Mouse (Mus musculus) stomach, embryonic 15.5 days (tissue): ENCODE data around the gene Etnk2. TPM values are rescaled to one million over a fixed set of nuclear protein-coding genes. Genes with fewer than 3 reads are reported as not detected.

Experiments used
- ATAC-seq: fragments of 200-750 bp; cut with Nextera tagmentation; 2 replicates; pipeline ENCODE4 v1.8.0; 2017; ENCODE audit warnings: low read depth, moderate number of reproducible peaks, moderate TSS enrichment; ENCODE audit not compliant: insufficient read depth, low FRiP score
- H3K27ac ChIP-seq: fragments of 300-500 bp; sonication (generic); 2 replicates; pipeline ENCODE4 v1.5.1; 2015; ENCODE audit warnings: mild to moderate bottlenecking, inconsistent platforms
- H3K27me3 ChIP-seq: fragments of 300-500 bp; sonication (generic); replicated peaks from 2 replicates; pipeline ENCODE4 v1.6.1; 2015; ENCODE audit warnings: inconsistent platforms
- H3K36me3 ChIP-seq: fragments of 300-500 bp; sonication (generic); 2 replicates; pipeline ENCODE4 v1.6.1; 2015; ENCODE audit warnings: inconsistent platforms
- H3K4me1 ChIP-seq: fragments of 300-500 bp; sonication (generic); 2 replicates; pipeline ENCODE4 v1.6.1; 2015; ENCODE audit warnings: inconsistent platforms
- H3K4me2 ChIP-seq: fragments of 300-500 bp; sonication (generic); 2 replicates; pipeline ENCODE4 v1.6.1; 2015; ENCODE audit warnings: mild to moderate bottlenecking, inconsistent platforms
- H3K4me3 ChIP-seq: fragments of 300-500 bp; sonication (generic); replicated peaks from 2 replicates; pipeline ENCODE4 v1.5.1; 2015; ENCODE audit warnings: inconsistent platforms
- H3K9ac ChIP-seq: fragments of 300-500 bp; sonication (generic); 2 replicates; pipeline ENCODE4 v1.6.1; 2015; ENCODE audit warnings: inconsistent platforms
- H3K9me3 ChIP-seq: fragments of 300-500 bp; sonication (generic); 2 replicates; pipeline ENCODE4 v1.6.1; 2016; ENCODE audit warnings: inconsistent platforms
- WGBS: fragments of 180-500 bp; shearing (Covaris S2); methylation state at CpG from one replicate; pipeline ENCODE4 v1.1.7; 2015; 5-methylcytosine and 5-hydroxymethylcytosine counted together
- polyA plus RNA-seq: library from polyadenylated mRNA; unstranded; fragments of >200 nt; fragmentation: Nextera tagmentation; extraction: Ambion mirVana; gene quantifications from 2 replicates; pipeline ENCODE4 v1.2.1, GENCODE M21; 2015

Gene Etnk2
- polyA plus RNA-seq, 1 experiment from 2014 or later, result 6.4 TPM

DNA sequence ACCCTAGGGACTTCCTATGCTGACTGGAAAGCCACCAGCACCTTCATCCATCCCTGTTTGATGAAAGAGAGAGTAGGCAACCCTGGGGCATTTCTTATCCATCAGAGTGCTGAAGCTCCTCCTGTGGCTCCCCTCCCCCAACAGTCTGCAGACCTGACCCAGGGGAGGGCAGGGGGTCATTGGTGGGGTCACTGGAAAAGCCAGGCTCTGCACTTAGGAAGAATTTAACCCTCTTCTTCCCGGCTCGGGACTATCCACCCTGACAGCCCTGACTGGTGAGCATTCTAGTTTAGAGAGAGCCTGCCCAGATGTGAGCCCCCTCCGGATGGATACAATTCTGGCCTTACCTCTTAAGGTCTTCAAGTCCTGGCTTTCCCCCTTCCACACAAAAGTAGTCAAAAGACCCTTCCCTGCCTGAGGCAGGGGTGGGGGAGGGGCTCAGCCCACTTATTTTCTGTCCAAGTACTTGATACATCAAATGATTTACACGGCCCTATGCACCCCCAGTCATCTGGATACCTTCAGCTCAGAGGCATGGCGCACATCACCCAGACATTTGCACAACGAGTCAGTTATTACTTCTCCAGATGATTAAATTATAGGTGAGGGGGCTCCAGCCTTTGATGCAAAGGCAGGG lies 45.6 kb downstream of the Etnk2 start:
- H3K27me3 ChIP-seq, result no peaks in the 10 kb centered on the region
- WGBS, result 27% methylated on average over 6 of the region's 6 CpGs
- no peaks in the 10 kb centered on the region for H3K9me3 ChIP-seq
- no peak overlapping the region for H3K9ac ChIP-seq
- peaks cover 16% of the 10 kb centered on the region for H3K4me1 ChIP-seq
- ATAC-seq, result no peak
- H3K27ac ChIP-seq, result no peak overlapping the region
- no peak overlapping the region for H3K4me2 ChIP-seq
- H3K4me3 ChIP-seq, result no peak overlapping the region
- H3K36me3 ChIP-seq, result no peaks in the 10 kb centered on the region

DNA sequence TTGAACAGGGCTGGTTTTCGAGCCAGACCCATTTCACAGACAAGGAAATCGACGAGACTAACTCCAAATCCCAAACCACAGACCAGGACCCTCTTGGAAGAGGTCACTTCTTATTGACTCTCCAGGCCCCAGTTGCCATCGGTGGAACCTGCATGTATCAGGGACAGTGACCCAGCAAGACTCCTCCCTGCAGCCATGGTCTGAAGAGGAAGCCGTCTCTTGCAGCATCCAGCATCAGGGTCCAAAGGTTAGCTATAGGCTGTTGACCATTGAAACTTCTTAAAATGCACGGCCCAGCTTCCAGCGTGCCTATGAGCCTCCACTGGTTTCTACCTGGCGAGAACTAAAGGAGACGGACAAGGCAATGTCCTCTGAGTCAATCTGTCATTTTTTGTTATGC lies 46.4 kb downstream of the Etnk2 start:
- ATAC-seq, result no peak
- 68% methylated on average over 9 of the region's 9 CpGs for WGBS
- Histone ChIP-seq H3K4me2 (no peak overlapping the region), H3K4me3 (no peak overlapping the region), H3K9ac (no peak overlapping the region), H3K4me1 (peaks cover 19% of the 10 kb centered on the region), H3K9me3 (no peaks in the 10 kb centered on the region), H3K27me3 (no peaks in the 10 kb centered on the region), H3K27ac (no peak overlapping the region), H3K36me3 (no peaks in the 10 kb centered on the region)

DNA sequence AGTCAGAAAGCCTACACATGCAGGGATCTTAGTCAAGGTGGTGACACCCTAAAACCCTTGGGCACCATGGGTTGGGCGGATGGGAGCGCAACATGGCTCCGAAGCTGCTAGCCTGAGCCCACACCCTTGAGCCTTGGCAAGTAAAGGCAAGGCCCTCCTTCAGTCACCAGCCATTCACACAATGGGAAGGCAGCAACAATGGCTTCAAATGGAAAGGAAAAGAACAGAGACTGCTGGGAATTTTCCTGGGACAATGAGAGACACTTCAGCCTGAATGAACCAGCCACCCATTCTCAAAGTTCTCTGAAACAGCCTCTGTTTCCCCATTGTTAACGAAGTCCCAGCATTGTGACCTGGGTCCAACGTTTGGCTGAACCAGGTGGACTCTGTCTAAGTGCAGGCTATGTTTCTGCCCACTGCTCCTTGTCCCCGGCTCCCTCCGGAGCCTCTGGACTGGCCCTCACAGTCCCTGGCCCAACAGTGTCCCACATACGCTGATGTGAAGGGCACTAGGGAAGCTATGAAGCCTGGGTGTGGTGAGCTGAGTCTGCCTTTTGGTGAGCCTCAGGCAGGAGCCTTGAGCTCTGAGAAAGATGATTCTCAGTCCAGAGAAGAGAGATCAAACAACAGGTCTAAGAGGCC lies 48.3 kb downstream of the Etnk2 start:
- H3K4me3 ChIP-seq, result no peak overlapping the region
- peaks cover 30% of the 10 kb centered on the region for H3K4me1 ChIP-seq
- no peak overlapping the region for H3K27ac ChIP-seq
- H3K9ac ChIP-seq, result no peak overlapping the region
- ATAC-seq, result no peak
- no peaks in the 10 kb centered on the region for H3K9me3 ChIP-seq
- H3K4me2 ChIP-seq, result no peak overlapping the region
- H3K36me3 ChIP-seq, result no peaks in the 10 kb centered on the region
- no peaks in the 10 kb centered on the region for H3K27me3 ChIP-seq
- 88% methylated on average over 8 of the region's 8 CpGs for WGBS

DNA sequence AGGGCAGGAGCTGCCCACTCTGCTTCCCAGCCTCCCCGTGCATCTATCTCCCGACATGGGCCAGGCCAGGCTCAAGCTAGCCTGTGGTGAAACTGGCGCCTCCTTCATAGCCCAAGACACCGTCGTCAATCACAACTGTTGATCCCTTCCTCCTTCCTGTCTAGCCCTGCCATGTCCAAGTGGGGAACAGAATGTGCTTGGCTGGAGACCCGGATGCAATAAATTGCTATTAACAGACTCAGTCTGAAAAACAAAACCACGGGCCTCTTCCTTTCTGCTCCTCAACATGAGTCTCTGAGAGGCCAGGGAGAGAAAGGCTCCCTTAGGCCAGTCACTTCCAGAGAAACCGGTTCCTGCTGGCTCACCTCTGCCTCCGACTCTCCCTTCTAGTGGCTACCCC lies 49.6 kb downstream of the Etnk2 start:
- Histone ChIP-seq H3K9me3 (no peaks in the 10 kb centered on the region), H3K4me3 (no peak overlapping the region), H3K27me3 (no peaks in the 10 kb centered on the region), H3K27ac (peak overlapping the region; percentile 40; the same call in 1 of the 2 replicates), H3K36me3 (no peaks in the 10 kb centered on the region), H3K9ac (no peak overlapping the region), H3K4me1 (peaks cover 42% of the 10 kb centered on the region), H3K4me2 (no peak overlapping the region)
- 47% methylated on average over 9 of the region's 9 CpGs for WGBS
- ATAC-seq, result no peak

DNA sequence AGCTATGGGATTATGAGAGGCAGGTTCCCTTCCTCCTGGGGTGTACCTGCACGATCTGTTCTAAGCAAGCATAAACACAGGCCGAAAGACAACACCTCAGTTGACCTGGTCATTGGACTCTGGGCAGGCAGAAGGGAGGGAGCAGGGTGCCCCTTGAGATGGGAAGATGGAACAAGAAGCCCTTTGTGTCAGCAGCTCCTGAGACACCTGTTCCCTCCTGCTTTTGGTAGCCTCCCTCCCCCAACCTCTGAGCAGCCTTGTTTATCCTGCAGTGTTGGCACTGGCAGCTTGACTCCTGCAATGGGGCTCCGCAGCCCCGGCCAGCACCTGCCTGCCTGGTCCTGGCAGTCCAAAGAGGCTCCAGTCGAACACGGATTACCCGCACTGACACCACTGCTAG lies 51.7 kb downstream of the Etnk2 start:
- no peaks in the 10 kb centered on the region for H3K36me3 ChIP-seq
- no peak for ATAC-seq
- H3K9ac ChIP-seq, result peak overlapping the region; percentile 6; the same call in 1 of the 2 replicates
- no peak overlapping the region for H3K4me3 ChIP-seq
- H3K27ac ChIP-seq, result peak overlapping the region; percentile 51; the same call in 1 of the 2 replicates
- H3K9me3 ChIP-seq, result no peaks in the 10 kb centered on the region
- H3K4me2 ChIP-seq, result peak overlapping the region; percentile 16; the same call in 1 of the 2 replicates
- 45% methylated on average over 7 of the region's 7 CpGs for WGBS
- peaks cover 56% of the 10 kb centered on the region for H3K4me1 ChIP-seq
- no peaks in the 10 kb centered on the region for H3K27me3 ChIP-seq

DNA sequence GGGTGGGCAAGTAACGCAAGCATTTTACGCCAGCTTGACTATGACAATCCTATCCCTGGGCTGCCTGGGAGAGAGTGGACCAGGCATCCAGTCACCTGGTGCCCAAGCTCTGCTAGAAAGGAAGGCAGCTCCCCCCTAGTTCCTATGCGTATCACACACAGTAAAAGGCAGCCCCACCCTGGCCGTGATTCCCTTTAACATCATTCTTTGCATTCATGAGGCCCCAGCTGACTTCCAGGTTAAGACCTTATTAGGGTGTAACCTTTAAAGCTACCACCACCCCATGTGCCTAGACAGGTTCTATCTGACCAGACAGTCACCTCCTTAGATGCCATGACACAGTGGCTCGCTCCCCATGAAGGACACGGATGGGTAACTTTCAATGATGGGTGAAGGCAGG lies 52.1 kb downstream of the Etnk2 start:
- Histone ChIP-seq H3K4me3 (no peak overlapping the region), H3K9ac (peak overlapping the region; percentile 6; the same call in 1 of the 2 replicates), H3K9me3 (no peaks in the 10 kb centered on the region), H3K27ac (peak overlapping the region; percentile 51; the same call in 1 of the 2 replicates), H3K4me2 (peak overlapping the region; percentile 16; the same call in 1 of the 2 replicates), H3K27me3 (no peaks in the 10 kb centered on the region), H3K36me3 (no peaks in the 10 kb centered on the region), H3K4me1 (peaks cover 58% of the 10 kb centered on the region)
- ATAC-seq, result no peak
- 65% methylated on average over 6 of the region's 6 CpGs for WGBS

DNA sequence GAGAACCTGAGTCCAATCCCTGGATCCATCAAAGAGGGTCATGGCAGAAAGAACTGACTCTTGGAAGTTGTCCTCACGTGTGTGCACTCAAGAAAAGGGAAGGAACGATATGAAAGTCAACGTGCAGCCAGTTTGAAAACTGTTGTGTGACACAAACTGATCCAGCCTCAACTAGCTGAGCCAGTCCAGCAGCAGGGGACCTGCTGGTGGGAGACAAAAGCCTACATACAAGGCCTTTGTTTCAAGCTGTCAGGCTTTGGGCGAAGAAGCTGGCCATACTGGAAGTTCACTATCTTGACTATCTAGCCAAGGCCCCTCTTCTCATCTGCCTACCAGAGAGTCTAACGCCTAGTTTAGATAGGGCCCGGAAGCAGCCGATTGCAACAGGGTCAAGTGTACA lies 53.1 kb downstream of the Etnk2 start:
- Histone ChIP-seq H3K27me3 (no peaks in the 10 kb centered on the region), H3K27ac (no peak overlapping the region), H3K9ac (no peak overlapping the region), H3K36me3 (no peaks in the 10 kb centered on the region), H3K4me2 (no peak overlapping the region), H3K4me1 (peaks cover 65% of the 10 kb centered on the region), H3K4me3 (no peak overlapping the region), H3K9me3 (no peaks in the 10 kb centered on the region)
- no peak for ATAC-seq
- 79% methylated on average over 7 of the region's 7 CpGs for WGBS

DNA sequence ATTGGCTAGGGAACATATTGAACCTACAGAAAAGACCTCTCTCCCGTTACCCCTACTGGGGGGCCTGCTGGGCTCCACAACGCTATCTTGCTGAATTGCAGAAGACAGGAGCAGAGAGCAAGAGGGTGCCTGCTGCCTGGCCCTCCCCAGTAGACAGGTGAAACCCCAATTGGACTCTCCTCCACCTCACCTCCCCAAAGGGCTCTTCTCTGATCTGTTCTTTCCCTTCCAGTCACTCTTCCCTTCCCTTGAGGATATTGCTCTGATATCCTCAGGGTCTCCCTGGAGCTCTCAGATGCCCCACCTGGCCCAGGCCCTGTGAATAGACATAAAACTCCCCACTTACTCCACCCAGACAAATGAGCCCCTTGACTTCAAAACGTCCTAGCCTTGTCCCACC lies 53.7 kb downstream of the Etnk2 start:
- ATAC-seq, result no peak
- Histone ChIP-seq H3K9ac (no peak overlapping the region), H3K4me1 (peaks cover 67% of the 10 kb centered on the region), H3K9me3 (no peaks in the 10 kb centered on the region), H3K4me3 (no peak overlapping the region), H3K27me3 (no peaks in the 10 kb centered on the region), H3K4me2 (peak overlapping the region; percentile 73; the same call in 1 of the 2 replicates), H3K36me3 (no peaks in the 10 kb centered on the region), H3K27ac (peak overlapping the region; percentile 87; the same call in 1 of the 2 replicates)
- 68% methylated on average over 3 of the region's 3 CpGs for WGBS

DNA sequence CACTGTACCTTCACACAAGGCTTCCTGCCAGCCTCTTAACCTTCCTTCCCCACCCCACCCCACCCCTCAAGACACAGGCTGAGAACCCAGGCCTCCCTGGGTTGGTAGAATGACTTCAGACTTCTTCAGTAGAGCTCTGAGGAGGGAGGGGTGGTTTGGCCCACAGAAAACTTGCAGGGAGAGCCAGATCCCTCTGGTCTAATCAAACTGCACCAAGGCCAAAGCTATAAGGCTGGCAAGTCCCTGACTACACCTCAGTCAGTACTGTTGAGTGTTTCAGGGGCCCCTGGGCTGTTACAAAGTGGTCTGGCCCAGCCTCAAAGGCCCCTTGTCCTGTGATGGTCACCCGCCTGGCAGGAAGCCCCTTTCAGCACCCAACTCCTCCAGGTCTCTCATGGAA lies 54.2 kb downstream of the Etnk2 start:
- Histone ChIP-seq H3K9ac (no peak overlapping the region), H3K4me1 (peaks cover 71% of the 10 kb centered on the region), H3K4me2 (peak overlapping the region; percentile 73), H3K4me3 (peak overlapping the region; percentile 45; the same call in 1 of the 2 replicates), H3K9me3 (no peaks in the 10 kb centered on the region), H3K36me3 (no peaks in the 10 kb centered on the region), H3K27ac (peak overlapping the region; percentile 87), H3K27me3 (no peaks in the 10 kb centered on the region)
- ATAC-seq, result no peak; the same call in 1 of the 2 replicates
- 61% methylated on average over 1 of the region's 1 CpGs for WGBS

DNA sequence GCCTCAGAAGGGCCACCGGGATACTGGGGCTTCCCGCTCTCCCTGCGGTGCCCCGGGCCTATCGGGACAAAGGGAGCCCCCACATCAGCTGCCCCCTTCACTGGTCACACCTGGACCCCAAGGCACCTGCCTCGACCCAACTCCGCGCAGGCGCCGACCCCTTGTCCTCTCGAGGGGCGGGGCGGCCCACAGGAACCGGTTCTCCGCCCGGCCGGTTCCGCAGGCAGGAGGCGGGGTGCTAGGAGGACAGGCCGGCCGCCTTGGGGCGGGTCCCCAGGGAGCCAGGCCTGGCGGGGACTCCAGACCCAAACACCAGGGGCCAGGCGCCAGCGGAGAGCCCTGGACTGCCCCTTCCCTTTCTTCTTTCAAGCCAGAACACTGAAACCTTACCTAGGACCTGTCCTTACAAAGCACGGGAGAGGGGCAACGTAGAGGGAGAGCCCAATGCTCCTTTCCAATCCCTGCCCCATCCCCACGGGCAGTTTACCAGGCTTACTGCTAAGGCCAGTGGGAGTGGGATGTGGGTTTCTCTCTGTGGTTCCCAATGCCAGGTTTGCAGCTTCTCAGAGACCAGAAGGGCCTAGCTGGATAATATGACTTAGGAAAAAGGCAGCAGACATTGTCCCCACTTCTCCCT lies 54.9 kb downstream of the Etnk2 start:
- Histone ChIP-seq H3K4me2 (peak overlapping the region; percentile 73), H3K36me3 (no peaks in the 10 kb centered on the region), H3K27me3 (no peaks in the 10 kb centered on the region), H3K27ac (peak overlapping the region; percentile 87), H3K4me3 (peak overlapping the region; percentile 45), H3K9ac (peak overlapping the region; percentile 32), H3K4me1 (peaks cover 68% of the 10 kb centered on the region), H3K9me3 (no peaks in the 10 kb centered on the region)
- peak; percentile 75 for ATAC-seq
- WGBS, result 10% methylated on average over 28 of the region's 28 CpGs

DNA sequence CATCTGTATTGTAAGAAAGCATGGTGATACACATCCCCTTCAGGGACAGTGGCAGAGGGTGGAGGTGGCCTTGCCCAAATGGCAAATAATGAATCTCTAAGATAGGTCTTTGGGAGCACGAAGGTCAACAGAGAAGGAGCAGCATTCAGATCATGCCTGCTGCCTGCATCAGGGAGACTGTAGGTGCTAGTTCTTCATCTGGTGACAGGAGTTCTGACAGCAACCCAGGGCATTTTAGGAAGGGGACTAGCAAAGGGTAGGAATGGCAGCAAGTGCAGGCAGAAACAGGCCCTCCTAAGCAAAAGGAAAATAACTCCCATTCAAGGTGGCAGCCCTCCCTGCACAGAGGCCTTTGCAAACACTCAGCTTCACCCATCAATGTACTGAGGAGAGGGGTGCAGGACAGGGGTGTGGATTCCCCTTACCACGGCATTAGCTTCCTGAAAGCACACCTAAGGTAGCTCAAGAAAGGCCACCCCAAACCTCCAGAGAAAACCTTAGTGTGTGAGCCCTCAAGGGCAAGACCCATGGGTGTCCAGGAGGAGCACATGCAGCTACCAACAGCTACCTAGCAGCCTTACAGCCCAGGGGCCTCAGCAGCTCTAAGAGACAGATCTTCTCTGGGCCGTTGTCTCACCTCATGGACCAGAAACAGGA lies 55.9 kb downstream of the Etnk2 start:
- H3K4me3 ChIP-seq, result no peak overlapping the region
- H3K27ac ChIP-seq, result peak overlapping the region; percentile 76; the same call in 1 of the 2 replicates
- H3K27me3 ChIP-seq, result no peaks in the 10 kb centered on the region
- no peak overlapping the region for H3K9ac ChIP-seq
- peaks cover 60% of the 10 kb centered on the region for H3K4me1 ChIP-seq
- no peaks in the 10 kb centered on the region for H3K36me3 ChIP-seq
- H3K4me2 ChIP-seq, result no peak overlapping the region
- ATAC-seq, result no peak
- WGBS, result 71% methylated on average over 3 of the region's 3 CpGs
- H3K9me3 ChIP-seq, result no peaks in the 10 kb centered on the region
